Mouse (Mus musculus) bone marrow macrophage, adult 2 months (primary cell): ENCODE results near the gene Sod2. TPM values are rescaled to one million over a fixed set of nuclear protein-coding genes. Genes with fewer than 3 reads are reported as not detected.
"Not testable (repeated sequence)": the region's sequence is repeated elsewhere in the genome, so short reads cannot be mapped to it uniquely, and the experiment has no call there.

Source experiments
- H3K27ac ChIP-seq: 2 replicates; pipeline ENCODE4 v1.5.1; 2012; ENCODE audit warnings: low read depth, low read length; ENCODE audit not compliant: insufficient read depth
- H3K4me1 ChIP-seq: 2 replicates; pipeline ENCODE4 v1.6.1; 2012; ENCODE audit warnings: low read length; ENCODE audit not compliant: control insufficient read depth, insufficient read depth
- H3K4me3 ChIP-seq: 2 replicates; pipeline ENCODE4 v1.5.1; 2012; ENCODE audit warnings: mild to moderate bottlenecking, low read length, moderate library complexity; ENCODE audit not compliant: insufficient read depth
- CTCF ChIP-seq: IDR thresholded peaks from 2 replicates; pipeline ENCODE4 v1.5.1; 2012; ENCODE audit warnings: low read depth, mild to moderate bottlenecking, low read length, moderate library complexity
- POLR2A ChIP-seq: IDR thresholded peaks from 2 replicates; pipeline ENCODE4 v1.6.1; 2012; ENCODE audit warnings: mild to moderate bottlenecking, low read depth, low read length, borderline replicate concordance
- polyA plus RNA-seq: library from polyadenylated mRNA; stranded (reverse); fragments of >200 nt; gene quantifications from 2 replicates; pipeline ENCODE4 v1.2.4, GENCODE M21; 2012; ENCODE audit not compliant: missing spikeins, insufficient read depth, insufficient read length

Sod2 gene
- 92.6 and 97.7 TPM in 2 replicates for polyA plus RNA-seq

DNA sequence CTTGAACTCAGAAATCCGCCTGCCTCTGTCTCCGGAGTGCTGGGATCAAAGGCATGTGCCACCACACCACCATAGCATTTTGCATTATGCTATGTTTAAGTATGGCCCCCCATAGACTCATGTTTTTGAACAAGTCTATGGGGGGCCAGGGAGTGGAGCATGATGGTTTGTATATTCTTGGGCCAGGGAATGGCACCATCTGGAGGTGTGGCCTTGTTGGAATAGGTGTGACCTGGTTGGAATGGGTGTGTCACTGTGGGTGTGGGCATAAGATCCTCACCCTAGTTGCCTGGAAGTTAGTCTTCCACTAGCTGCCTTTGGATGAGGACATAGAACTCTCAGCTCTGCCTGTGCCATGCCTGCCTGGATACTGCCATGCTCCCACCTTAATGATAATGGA is at the start of gene Sod2:
Gene Sod2, plus strand, starts transcription at position 301 of the 400 bp plus-strand sequence.
- peak within 1 kb of the TSS; percentile 15; the same call in 1 of the 2 replicates for H3K27ac ChIP-seq
- not testable (repeated sequence) for H3K4me1 ChIP-seq
- H3K4me3 ChIP-seq: peak within 1 kb of the TSS; percentile 90

- peaks cover 13% of the 10 kb centered on the region for H3K4me1 ChIP-seq
- not testable (repeated sequence) for H3K27ac ChIP-seq
- H3K4me3 ChIP-seq: peak overlapping the region; percentile 48
Observed at GRCm38 (mm10) chr17:12959377-12959776, 47.3 kb upstream of the Sod2 start.

- TF ChIP-seq POLR2A: no peak
- TF ChIP-seq CTCF: no peak
- Histone ChIP-seq H3K27ac (peak within 1 kb of the TSS; percentile 64), H3K4me1 (peaks cover 13% of the 10 kb centered on the region), H3K4me3 (peak within 1 kb of the TSS; percentile 85)
Observed at GRCm38 (mm10) chr17:12960331-12960873, 46.2 kb upstream of the Sod2 start, which contains the start of gene Acat2. Gene Acat2 (minus strand): TSS chr17:12960747.

GRCm38 (mm10) chr17:12963476-12963875 is 43.2 kb upstream of the Sod2 start:
- TF ChIP-seq CTCF: no peak
- no peak for TF ChIP-seq POLR2A
- Histone ChIP-seq H3K4me1 (peaks cover 13% of the 10 kb centered on the region), H3K4me3 (no peak overlapping the region), H3K27ac (no peak overlapping the region)

DNA sequence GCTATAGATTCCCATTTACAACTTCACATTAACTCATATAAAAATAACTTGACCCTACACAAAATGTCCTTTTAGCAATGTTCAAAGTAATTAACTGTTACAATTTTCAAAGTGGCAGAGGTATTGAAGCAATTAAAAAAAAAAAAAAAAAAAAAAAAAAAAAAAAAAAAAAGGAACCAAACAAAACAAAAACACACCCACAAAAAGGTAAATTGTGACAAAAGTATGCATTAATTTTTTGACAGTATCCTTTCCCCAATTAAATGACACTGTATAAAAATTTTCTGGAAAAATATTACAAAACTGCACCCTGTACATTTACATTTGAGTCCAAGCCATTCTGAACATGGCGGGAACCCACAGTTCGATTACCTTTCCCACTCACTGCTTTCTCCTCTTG is 39.5 kb upstream of the Sod2 start:
- H3K4me3 ChIP-seq: no peak overlapping the region
- TF ChIP-seq POLR2A (no peak), CTCF (no peak)
- H3K4me1 ChIP-seq: 0 out of 2 replicates have a peak, but pooled peaks cover 2% of the 10 kb centered on the region
- no peak overlapping the region for H3K27ac ChIP-seq

DNA sequence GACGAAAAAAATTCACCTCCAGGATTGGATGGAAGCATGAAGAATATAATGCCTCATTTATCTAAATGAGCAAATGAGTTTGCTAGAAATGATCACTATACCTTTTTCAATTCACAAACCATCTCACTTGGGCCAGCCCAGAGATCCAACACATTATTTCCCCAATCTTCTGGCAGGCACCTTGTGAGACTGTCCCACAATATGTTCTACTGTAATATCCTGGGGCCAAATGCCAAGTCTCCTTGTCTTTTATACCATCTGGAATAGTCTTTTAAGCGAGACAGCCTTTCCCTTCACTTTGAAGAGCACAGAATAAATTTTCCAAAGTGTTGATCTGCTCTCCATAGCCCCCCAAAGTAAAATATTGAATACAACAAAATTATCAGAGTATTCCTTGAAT is 32.8 kb upstream of the Sod2 start:
- Histone ChIP-seq H3K4me3 (no peak overlapping the region), H3K27ac (no peak overlapping the region), H3K4me1 (0 out of 2 replicates have a peak, but pooled peaks cover 2% of the 10 kb centered on the region)
- no peak for TF ChIP-seq CTCF

DNA sequence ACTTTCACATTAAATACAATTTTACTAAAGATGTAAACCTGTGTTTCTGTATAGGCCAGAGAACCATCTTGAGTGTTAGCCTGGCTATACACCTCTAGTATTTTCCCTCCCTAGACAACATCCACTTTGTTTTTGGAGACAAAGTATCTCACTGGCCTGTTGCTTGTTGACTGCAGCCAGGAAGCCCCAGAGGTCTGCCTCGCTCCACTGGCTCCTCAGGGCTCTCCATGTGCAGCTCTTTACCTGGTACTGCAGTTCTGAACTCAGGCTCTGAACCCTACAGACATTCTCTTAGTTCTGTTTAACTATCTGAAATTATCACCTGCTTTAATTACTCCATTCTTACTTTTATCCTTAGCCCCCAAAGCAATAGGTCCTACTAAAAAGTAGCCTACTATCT is 28.1 kb upstream of the Sod2 start:
- Histone ChIP-seq H3K4me1 (no peaks in the 10 kb centered on the region), H3K27ac (no peak overlapping the region), H3K4me3 (no peak overlapping the region)
- TF ChIP-seq CTCF (no peak), POLR2A (no peak)

DNA sequence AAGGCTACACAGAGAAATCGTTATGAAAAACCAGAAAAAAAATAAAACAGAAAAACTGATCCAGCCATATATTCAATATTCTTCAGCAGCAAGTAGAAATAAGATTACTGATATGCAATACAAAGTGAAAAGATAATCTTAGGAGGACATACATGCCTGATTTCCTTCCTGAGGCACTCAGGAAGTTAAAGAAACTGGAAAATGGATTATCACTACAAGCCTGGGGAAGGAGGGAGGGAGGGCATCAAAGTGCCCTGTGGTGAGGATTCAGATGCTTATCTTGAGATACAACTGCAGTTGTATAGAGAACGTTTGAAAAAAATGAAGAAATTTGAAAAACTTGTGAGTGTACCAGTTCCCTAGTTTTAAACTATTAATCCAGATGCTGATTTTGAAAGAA is 22.7 kb upstream of the Sod2 start:
- peaks cover 14% of the 10 kb centered on the region for H3K4me1 ChIP-seq
- H3K4me3 ChIP-seq: no peak overlapping the region
- TF ChIP-seq CTCF (no peak), POLR2A (no peak)

DNA sequence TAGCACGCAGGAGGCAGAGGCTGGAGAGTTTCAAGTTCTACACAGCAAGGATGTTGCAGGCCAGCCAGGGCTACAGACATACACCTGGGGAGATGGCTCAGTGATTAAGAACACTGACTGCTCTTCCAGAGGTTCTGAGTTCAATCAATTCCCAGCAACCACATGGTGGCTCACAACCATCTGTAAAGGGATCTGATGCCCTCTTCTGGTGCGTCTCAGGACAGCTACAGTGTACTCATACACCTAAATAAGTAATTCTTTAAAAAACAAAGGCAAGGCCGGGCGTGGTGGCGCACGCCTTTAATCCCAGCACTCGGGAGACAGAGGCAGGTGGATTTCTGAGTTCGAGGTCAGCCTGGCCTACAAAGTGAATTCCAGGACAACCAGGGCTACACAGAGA is 18.6 kb upstream of the Sod2 start:
- H3K4me3 ChIP-seq, H3K27ac ChIP-seq: not testable (repeated sequence)
- H3K4me1 ChIP-seq: peaks cover 14% of the 10 kb centered on the region

More for the DNA sequence above, 22.7 kb upstream of the Sod2 start:
- no peak overlapping the region for H3K27ac ChIP-seq

GRCm38 (mm10) chr17:12990567-12991145 is 16.0 kb upstream of the Sod2 start:
- TF ChIP-seq POLR2A (no peak), CTCF (no peak)
- H3K27ac ChIP-seq: peak overlapping the region; percentile 100
- peaks cover 16% of the 10 kb centered on the region for H3K4me1 ChIP-seq
- H3K4me3 ChIP-seq: peak overlapping the region; percentile 99

DNA sequence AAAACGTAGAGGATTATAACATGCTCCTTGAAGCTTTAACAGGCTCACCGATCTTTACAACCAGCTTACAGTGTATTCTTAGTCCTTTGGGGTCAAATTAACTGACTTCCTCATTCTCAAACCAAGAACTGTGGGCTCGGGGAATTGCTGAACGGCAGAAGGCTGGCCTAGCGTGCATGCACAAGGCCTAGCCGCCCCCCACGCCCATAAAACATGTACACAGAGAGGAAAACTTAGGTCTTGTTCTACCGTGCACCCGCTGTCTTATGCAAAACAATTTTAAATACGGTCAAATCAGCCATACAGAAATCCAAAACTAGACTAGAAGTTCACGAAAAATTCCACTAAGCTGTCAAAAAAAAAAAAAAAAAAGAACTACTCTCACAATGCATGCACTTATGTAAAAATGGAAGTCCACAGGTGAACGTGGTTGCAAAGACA is 15.4 kb upstream of the Sod2 start:
- H3K4me3 ChIP-seq: peak overlapping the region; percentile 99
- TF ChIP-seq POLR2A (no peak), CTCF (no peak)
- peaks cover 14% of the 10 kb centered on the region for H3K4me1 ChIP-seq
- peak overlapping the region; percentile 100 for H3K27ac ChIP-seq
